Mouse (Mus musculus) c-Kit-positive CD71-negative TER-119-negative erythroid progenitor cells, embryonic 14.5 days (primary cell): ENCODE data around the gene Fgf12.

ENCODE experiments used
- DNase-seq: peaks from one replicate; pipeline ENCODE4 v3.0.0-alpha.2; 2013; ENCODE audit warnings: low read depth

Fgf12 gene

GRCm38 (mm10) chr16:28752638-28753118 is at the start of gene Fgf12:
Gene Fgf12, minus strand, starts transcription at chr16:28753068.
- DNase-seq: no peak

DNA sequence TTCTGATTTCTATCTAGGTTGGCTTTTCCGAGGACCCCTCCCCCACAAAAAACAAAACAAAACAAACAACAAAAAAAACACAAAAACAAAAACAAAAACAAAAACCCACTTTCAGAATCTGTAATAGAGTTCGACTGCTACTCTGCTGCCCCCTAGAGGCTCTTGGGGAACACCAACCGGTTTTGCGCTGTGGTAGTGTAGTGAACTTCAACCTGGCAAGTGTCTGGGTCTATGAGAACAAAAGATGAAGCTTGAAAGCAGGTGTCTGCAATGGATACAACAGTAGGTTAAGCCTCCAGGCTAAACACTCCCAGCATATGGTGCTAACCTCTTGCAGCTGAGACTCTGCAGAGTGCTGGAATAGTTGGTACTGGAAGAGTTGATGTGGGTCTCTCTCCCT is 40.2 kb upstream of the Fgf12 start:
- peak; percentile 9 for DNase-seq

DNA sequence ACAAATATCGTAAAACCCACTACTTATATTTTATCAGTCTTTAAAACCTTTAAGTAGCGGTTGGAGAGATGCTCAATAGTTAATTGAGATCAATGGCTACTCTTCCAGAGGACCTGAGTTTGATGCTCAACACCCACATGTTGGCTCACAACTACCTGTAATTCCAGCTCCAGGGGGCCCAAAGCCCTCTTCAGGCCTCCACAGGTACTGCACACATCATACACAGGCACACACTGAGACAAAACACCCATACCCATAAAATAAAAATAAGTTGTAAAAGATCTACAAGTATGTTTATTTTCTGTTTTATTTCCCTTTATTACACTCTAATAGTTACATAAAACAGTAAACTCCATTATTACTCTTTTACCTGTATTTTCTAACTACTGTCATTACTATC is 17.4 kb upstream of the Fgf12 start:
- DNase-seq: no peak

- no peak for DNase-seq
These were observed 8.6 kb upstream of the Fgf12 start for GRCm38 (mm10) chr16:28761417-28761976.

- no peak for DNase-seq
These were observed 453 bp upstream of the Fgf12 start for GRCm38 (mm10) chr16:28753124-28753917.

DNA sequence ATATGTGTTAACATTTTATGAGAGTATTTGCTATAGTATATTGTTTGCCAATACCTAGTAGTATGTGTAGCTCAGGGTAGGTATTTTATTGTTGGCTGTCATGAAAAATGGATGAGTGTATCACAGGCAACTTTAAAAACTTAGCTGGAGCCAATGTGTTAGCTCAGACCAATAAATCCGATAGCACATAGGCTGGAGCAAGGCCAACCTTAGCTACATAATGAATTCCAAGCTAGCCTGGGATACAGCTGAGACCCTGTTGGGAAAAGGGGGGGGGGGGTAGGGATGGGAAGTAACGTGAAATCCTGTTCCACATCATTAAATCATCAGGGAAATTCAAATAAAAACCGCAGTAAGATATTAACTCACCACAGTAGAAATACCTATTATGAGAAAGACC is 18.4 kb downstream of the Fgf12 start:
- no peak for DNase-seq

DNA sequence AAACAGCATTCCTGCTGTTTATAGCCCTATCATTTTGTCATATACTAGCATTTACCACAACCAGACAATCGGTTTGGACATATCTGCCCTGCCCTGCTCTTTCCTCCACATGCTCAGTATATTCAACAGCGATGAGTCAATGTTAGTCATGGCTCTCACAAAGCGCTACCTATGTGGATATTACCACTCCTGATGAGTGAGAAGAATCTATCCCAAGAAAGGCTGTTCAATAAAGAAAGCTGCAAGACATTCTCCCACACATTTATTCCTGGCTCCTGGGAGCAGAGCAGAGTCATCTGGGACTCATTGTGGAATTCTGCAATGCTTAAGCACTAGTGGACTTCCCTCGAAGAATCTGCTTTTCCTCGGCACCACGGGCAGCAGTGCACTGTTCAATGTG is 26.1 kb downstream of the Fgf12 start:
- no peak for DNase-seq

DNA sequence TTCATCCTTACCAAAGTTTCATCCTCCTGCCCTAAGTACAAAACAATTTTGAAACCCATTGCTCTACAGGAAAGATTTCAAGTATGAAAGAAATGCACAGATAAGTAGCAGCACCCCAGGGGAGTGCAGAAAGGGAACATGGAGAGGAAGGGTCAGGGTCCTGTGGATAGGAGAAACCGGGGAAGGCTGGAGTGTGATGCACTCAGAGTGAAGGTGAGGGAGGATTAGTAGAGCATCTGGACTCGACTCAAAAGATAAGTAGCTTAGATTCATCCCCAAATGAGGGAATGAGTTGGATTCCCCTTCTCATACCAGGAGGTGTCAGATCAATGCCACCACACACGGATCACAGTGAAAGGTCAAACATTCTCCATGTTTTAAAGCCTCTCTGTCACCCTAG is 46.2 kb downstream of the Fgf12 start:
- no peak for DNase-seq

DNA sequence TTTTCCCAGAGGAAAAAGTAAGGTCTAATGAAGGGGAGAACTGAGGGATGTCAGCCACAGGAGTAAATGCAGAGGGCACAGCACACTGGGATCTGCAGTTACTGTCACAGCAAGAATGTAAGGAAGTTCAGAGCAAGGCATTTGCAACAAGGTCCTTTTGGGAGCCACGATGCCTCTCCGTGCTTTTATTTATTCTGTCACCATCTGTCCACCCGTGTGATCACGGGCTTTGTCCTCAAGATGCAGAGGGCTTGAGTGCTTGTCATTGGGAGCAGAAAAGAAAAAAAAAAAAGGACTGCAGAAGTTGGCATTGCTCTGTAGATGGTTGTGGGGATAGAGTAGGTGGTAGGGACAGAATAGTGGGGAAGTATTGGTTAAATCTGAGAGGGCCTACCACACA is 52.5 kb downstream of the Fgf12 start:
- no peak for DNase-seq

DNA sequence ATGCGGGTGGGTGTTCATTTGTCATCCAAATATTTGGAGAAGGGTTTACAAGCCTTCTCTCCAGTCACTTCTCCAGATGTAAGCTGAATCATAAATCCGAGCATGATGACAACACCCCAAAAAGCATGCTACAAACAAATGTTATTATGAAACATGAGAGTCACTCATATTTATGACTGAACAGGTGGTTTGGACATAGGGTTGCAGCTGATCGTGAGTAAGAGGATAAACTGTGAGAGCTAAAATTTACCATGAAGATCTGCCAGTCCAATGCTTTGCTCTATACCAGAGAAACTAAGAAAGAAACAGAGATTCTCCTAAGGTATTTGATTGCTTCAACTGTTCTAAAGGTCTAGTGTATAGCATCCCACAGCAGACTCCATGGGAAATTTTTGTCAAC is 56.0 kb downstream of the Fgf12 start:
- no peak for DNase-seq

- DNase-seq: no peak
These were observed 58.6 kb downstream of the Fgf12 start for GRCm38 (mm10) chr16:28694113-28694899.

- DNase-seq: no peak
These were observed 63.9 kb downstream of the Fgf12 start for GRCm38 (mm10) chr16:28688861-28689385.

DNA sequence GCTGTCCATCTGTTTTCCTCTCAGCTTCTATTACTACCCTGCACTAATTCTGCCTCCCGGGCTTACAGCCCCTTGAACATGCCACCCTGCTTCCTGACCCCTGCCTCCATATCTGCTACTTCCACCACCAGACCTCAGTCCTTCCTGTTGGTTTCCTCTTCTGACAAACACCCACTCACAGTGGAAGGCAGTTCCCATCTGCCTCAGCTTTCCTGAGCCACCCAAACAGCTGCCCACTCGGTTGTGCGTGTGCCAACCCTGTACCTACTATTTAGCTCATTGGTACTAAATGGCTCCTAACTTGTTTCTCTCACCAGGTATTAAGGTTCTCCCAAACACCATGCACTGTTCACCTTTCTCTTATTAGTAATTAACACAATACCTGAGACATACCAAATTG is 71.2 kb downstream of the Fgf12 start:
- DNase-seq: no peak

- no peak for DNase-seq
These were observed 84.0 kb downstream of the Fgf12 start for GRCm38 (mm10) chr16:28668815-28669347.

GRCm38 (mm10) chr16:28652640-28653039 is 100.2 kb downstream of the Fgf12 start:
- DNase-seq: no peak

DNA sequence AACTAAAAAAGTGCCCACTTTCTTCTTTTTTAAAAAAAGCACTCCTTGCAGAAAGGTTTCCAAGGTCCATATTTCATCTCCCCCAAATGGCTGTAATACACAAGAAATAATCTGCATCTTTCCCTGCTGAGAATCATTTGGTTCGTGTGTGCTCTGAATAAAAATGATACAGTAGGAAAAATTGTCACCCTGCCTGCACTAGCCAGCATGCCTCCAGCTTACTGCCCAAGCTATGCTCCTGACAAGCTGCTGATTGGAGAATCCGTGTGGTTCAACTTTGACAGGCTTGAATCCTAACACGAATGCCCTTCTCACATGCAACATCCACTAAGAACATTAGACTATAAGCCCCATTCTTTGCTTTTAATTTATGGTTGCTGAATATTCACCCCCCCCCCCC is 102.3 kb downstream of the Fgf12 start:
- DNase-seq: no peak

DNA sequence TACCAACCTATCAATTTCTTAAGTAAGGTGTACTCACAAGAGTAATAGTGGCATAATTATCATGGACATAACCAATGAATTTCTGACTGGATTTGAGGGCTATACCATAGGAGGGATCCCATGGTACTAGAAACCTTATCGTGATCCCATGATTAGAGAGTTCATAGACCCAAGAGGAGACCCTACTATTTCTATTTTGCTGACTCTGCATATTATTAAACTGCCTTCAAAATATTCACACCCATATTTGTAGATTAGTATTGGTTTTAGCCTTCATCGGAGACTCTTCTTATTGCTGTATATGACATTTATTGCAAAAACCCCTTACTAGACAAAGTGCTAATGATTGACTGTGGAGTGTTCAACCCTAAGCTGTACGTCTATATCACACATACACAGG is 107.8 kb downstream of the Fgf12 start:
- no peak for DNase-seq

- DNase-seq: no peak
These were observed 121.1 kb downstream of the Fgf12 start for GRCm38 (mm10) chr16:28631721-28632120.

GRCm38 (mm10) chr16:28630771-28631484 is 121.9 kb downstream of the Fgf12 start:
- DNase-seq: no peak

GRCm38 (mm10) chr16:28626259-28626658 is 126.6 kb downstream of the Fgf12 start:
- DNase-seq: no peak

- DNase-seq: no peak
These were observed 127.2 kb downstream of the Fgf12 start for GRCm38 (mm10) chr16:28625689-28626088.

DNA sequence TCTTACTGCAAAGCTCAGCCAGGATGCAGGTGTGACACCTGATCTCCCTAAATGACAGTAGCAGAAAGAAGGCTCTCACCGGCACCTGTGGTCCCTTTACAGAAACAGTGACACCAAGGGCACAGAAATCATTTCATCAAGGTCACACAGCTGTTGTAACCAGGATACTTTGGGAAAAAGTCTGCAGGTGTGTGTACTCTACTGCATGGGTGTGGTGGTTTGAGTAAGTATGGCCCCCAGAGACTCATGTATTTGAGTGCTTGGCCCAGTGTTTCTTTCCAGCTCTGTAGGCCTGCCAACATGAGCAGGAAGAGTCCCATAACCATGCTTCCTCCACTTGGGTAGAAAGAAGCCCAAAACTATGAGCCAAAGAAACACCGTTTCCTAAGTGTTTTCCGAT is 138.5 kb downstream of the Fgf12 start:
- DNase-seq: no peak
